Mouse (Mus musculus): Measurements from ENCODE around the gene Tpm1.

- no peak for TF ChIP-seq POLR2A (IDR thresholded peaks at IDR 0.05; ENCODE audit: low read depth, low read length)
- TF ChIP-seq CTCF (IDR thresholded peaks at IDR 0.05; ENCODE audit: borderline replicate concordance, insufficient read depth, low read length), result no peak
Measured at GRCm38 (mm10) chr9:67034677-67035076, 14.5 kb downstream of the Tpm1 start.
